Mouse (Mus musculus) G1E (cell line): ENCODE measurements at regions not wholly inside any gene's neighbourhood (a gene's known extent, or its start where the extent isn't known, plus 50 kb on each side); places are given as distances from the start of the nearest gene placed in this dataset.

Experiments used
- ATAC-seq: 2 replicates; pipeline ENCODE4 v1.8.0; 2016; ENCODE audit warnings: mild to moderate bottlenecking; ENCODE audit not compliant: insufficient number of reproducible peaks, poor library complexity, low FRiP score, severe bottlenecking; ENCODE audit errors: extremely low read depth
- DNase-seq: peaks from one replicate; pipeline ENCODE4 v3.0.0; 2012; ENCODE audit warnings: low spot score
- H3K27me3 ChIP-seq: 2 replicates; pipeline ENCODE4 v1.6.1; 2012; ENCODE audit warnings: mild to moderate bottlenecking, low read length, inconsistent platforms; ENCODE audit not compliant: insufficient read depth
- H3K36me3 ChIP-seq: replicated peaks from 2 replicates; pipeline ENCODE3; 2012; ENCODE audit warnings: mild to moderate bottlenecking, inconsistent platforms
- H3K4me1 ChIP-seq: 2 replicates; pipeline ENCODE4 v1.6.1; 2012; ENCODE audit warnings: low read depth, low read length, inconsistent platforms, mixed read lengths; ENCODE audit not compliant: insufficient read depth
- H3K4me3 ChIP-seq: 2 replicates; pipeline ENCODE4 v1.5.1; 2012; ENCODE audit warnings: low read depth, mild to moderate bottlenecking, inconsistent platforms, low read length, moderate library complexity, mixed read lengths
- H3K9me3 ChIP-seq: replicated peaks from 2 replicates; pipeline ENCODE4 v1.6.1; 2012; ENCODE audit warnings: inconsistent platforms
- CTCF ChIP-seq: IDR thresholded peaks from 2 replicates; pipeline ENCODE4 v1.5.1; 2012; ENCODE audit warnings: low read depth, low read length, inconsistent platforms, mixed read lengths
- GATA1 ChIP-seq: IDR thresholded peaks from 2 replicates; pipeline ENCODE4 v1.6.1; 2012; ENCODE audit warnings: borderline replicate concordance, low read length, inconsistent platforms, mixed read lengths
- GATA2 ChIP-seq: IDR thresholded peaks from 2 replicates; pipeline ENCODE4 v1.6.1; 2012; ENCODE audit warnings: low read depth, low read length, inconsistent platforms, borderline replicate concordance
- POLR2AphosphoS5 ChIP-seq: IDR thresholded peaks from 2 replicates; pipeline ENCODE4 v1.6.1; 2012; ENCODE audit warnings: low read depth, low read length, inconsistent platforms; ENCODE audit not compliant: insufficient replicate concordance
- TAL1 ChIP-seq: conservative IDR thresholded peaks from 2 replicates; pipeline ENCODE4 v1.6.1; 2012; ENCODE audit warnings: low read depth, low read length, inconsistent platforms, mixed read lengths

- TF ChIP-seq GATA2 (no peak), GATA1 (no peak), POLR2AphosphoS5 (no peak), TAL1 (no peak), CTCF (no peak)
Observed at GRCm38 (mm10) chr4:134997461-134998434, 67.0 kb downstream of the Syf2 start.

GRCm38 (mm10) chr4:134998928-134999658 is 68.4 kb downstream of the Syf2 start:
- no peak for DNase-seq
- Histone ChIP-seq H3K9me3 (no peaks in the 10 kb centered on the region), H3K4me1 (peaks cover 8% of the 10 kb centered on the region)

More at GRCm38 (mm10) chr4:134997461-134998434, 67.0 kb downstream of the Syf2 start:
- peaks cover 7% of the 10 kb centered on the region for H3K4me1 ChIP-seq
- no peak overlapping the region for H3K4me3 ChIP-seq
- no peaks in the 10 kb centered on the region for H3K9me3 ChIP-seq
- H3K27me3 ChIP-seq = peaks cover 47% of the 10 kb centered on the region
- DNase-seq (no peak), ATAC-seq (no peak)
- H3K36me3 ChIP-seq = no peaks in the 10 kb centered on the region

DNA sequence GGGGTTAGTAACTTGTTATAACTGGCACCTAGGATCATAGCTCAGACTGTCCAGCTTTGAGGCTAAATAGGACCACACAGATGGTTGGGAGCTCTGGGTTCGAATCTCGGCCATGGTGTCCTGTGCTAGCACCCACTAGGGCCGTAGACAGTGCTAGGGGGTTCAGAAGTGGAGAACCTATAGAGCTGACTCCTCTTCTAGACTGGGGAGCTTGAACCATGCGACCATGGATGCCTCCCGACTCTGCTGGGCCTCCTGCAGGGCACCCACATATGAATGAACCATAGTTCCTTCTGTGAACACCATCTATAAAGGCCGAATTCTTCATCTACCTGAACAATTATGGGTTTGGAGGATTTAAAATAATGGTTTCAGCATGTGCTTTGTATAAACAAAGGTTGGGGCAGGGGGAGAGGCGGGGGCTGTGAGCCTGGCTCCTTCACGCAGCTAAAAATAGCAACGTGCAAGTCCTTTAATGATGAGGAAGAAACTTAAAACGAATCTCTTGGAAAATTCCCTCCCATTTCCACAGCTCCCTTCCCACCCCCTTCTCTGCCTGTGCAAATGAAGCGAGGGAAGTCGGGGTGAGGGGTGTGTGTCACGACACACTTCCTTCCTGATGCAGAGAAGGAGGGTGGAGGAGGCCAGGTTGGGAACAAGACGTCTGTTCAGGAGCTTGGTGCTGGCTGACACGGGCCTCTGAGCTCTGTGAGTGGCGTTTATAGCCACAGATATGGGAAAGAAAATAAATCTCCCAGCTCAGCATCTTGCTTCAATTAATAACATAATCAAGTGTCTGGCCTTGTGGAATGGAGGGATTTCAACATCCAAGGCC is 71.6 kb downstream of the Syf2 start:
- H3K4me3 ChIP-seq = no peak overlapping the region
- DNase-seq (no peak), ATAC-seq (no peak)
- H3K36me3 ChIP-seq = no peaks in the 10 kb centered on the region
- H3K9me3 ChIP-seq = no peaks in the 10 kb centered on the region
- peaks cover 42% of the 10 kb centered on the region for H3K27me3 ChIP-seq
- peaks cover 8% of the 10 kb centered on the region for H3K4me1 ChIP-seq
- no peak for TF ChIP-seq CTCF
- no peak for TF ChIP-seq GATA1
- TF ChIP-seq GATA2 = no peak
- no peak for TF ChIP-seq TAL1

More at GRCm38 (mm10) chr4:134998928-134999658, 68.4 kb downstream of the Syf2 start:
- TF ChIP-seq POLR2AphosphoS5 (no peak), TAL1 (no peak), GATA2 (no peak), GATA1 (no peak), CTCF (no peak)
- ATAC-seq = no peak
- no peak overlapping the region for H3K4me3 ChIP-seq
- peaks cover 42% of the 10 kb centered on the region for H3K27me3 ChIP-seq
- H3K36me3 ChIP-seq = no peaks in the 10 kb centered on the region

DNA sequence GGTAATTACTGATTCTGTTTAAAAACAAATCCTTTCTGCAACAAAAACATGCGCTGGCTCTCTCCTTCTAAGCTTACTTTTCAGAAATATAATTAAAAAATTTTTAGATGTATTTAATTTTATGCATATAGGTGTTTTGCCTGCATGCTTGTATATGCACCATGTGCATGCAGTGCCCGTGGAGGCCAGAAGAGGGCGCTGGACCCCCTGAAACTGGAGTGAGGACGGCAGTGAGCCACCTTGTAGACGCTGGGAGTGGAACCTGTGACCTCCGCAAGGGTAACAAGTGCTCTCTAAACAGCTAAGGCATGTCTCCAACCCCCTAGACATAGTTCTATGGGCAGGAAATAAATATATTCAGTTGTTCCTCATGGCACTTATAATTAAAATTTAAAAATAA is 80.7 kb downstream of the Syf2 start:
- Histone ChIP-seq H3K4me1 (no peaks in the 10 kb centered on the region), H3K27me3 (peaks cover 36% of the 10 kb centered on the region), H3K9me3 (peaks cover 2% of the 10 kb centered on the region), H3K4me3 (no peak overlapping the region), H3K36me3 (no peaks in the 10 kb centered on the region)
- TF ChIP-seq GATA2 (no peak), POLR2AphosphoS5 (no peak), CTCF (no peak), GATA1 (no peak), TAL1 (no peak)
- no peak for DNase-seq
- ATAC-seq = no peak

GRCm38 (mm10) chr4:135012945-135013344 is 82.2 kb downstream of the Syf2 start:
- Histone ChIP-seq H3K4me1 (no peaks in the 10 kb centered on the region), H3K27me3 (peaks cover 36% of the 10 kb centered on the region), H3K4me3 (no peak overlapping the region), H3K36me3 (no peaks in the 10 kb centered on the region), H3K9me3 (peaks cover 2% of the 10 kb centered on the region)
- ATAC-seq (no peak), DNase-seq (no peak)
- TF ChIP-seq POLR2AphosphoS5 (no peak), TAL1 (no peak), CTCF (no peak), GATA1 (no peak), GATA2 (no peak)

GRCm38 (mm10) chr4:135013932-135014331 is 83.2 kb downstream of the Syf2 start:
- Histone ChIP-seq H3K4me3 (no peak overlapping the region), H3K9me3 (peaks cover 2% of the 10 kb centered on the region), H3K27me3 (peaks cover 37% of the 10 kb centered on the region), H3K36me3 (no peaks in the 10 kb centered on the region), H3K4me1 (no peaks in the 10 kb centered on the region)
- DNase-seq (no peak), ATAC-seq (no peak)
- 0 out of 2 replicates have a peak, but pooled peaks have one; percentile 9 for TF ChIP-seq CTCF
- no peak for TF ChIP-seq POLR2AphosphoS5
